Mouse (Mus musculus) v-Abl transformed pro-B cells (cell line): ENCODE measurements around the gene Prorsd1.

Experiments used
- in situ Hi-C, 2 experiments: fragments of 400-800 bp; cut with MboI; formaldehyde crosslinking; loops; one replicate each; pipeline ENCODE4 v1.15.1; 2025; ENCODE audit not compliant: unreplicated experiment in 2 of 2

The Prorsd1 gene

GRCm38 (mm10) chr11:29514682-29515412, at the start of gene Prorsd1:
Gene Prorsd1 (minus strand): TSS chr11:29515033.
- in situ Hi-C loops: loop anchor here (10.0 to 25.0 kb wide), 2 partner anchors 128 to 130 kb away; no protein-coding TSS in a partner anchor

- in situ Hi-C loops: loop anchor here in 1 of 2 experiments (25.0 kb wide), 1 partner anchor 324 kb away; no protein-coding TSS in a partner anchor
These were observed 48.6 kb upstream of the Prorsd1 start for GRCm38 (mm10) chr11:29563406-29563805.

DNA sequence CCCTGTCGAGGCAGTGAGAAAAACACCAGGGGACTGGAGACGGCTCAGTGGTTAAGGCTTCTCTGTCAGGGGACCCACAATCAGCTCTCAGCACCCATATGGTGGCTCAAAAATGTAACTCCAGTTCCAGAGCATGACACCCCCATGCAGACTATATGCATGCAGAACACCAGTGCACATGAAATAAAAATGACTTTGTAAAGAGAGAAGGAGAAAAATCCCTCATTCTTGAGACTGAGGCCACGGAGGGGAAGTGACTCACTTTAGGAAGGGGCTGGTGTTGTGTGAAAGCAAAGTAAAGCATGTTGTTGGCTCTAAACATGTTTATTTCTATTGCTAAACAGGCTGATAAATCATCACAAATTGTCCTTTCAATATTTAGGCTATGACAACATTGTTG, 46.2 kb upstream of the Prorsd1 start:
- in situ Hi-C loops: loop anchor here in 1 of 2 experiments (25.0 kb wide), 1 partner anchor 326 kb away; no protein-coding TSS in a partner anchor

DNA sequence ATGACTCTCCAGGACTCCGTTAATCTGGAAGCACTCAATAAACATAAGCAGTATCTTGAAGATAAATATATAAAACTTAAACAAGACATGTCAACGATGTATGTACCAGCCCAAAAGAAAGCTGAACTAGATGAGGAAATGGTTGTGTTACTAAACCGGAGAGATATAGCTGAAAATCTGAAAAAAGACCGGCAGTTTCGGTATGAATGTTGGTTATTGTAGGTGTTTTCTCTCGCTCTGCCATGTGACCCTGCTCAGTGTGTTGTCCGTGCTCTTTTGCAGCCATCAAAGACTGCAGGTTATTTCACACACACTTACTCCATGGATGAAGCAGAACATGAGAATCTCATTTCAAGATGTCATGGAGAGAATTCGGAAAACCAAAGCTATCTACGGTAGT, 45.6 kb upstream of the Prorsd1 start:
- in situ Hi-C loops: loop anchor here in 1 of 2 experiments (25.0 kb wide), 1 partner anchor 327 kb away; no protein-coding TSS in a partner anchor

DNA sequence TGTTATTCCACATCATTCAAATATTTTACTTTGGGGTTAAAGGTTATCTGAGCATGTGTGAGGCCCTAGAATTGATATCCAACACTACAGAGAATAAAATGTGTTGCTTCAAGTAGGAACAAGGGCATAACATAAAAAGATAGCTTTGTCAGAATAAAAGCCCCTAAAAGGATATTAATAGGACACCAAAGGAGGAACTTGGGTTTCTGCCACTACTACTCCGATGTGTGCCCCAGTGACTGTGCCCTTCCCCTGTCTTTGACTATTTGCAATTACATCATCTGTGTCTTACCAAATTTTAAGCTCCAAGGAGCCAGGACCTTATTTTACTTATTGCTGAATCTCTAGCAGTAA, 34.6 kb upstream of the Prorsd1 start:
- in situ Hi-C loops: loop anchor here (5.0 to 25.0 kb wide), 4 partner anchors 143 to 1438 kb away; partner anchors contain the start of genes Rtn4 (in 2 of the 2) and Chac2 (in 1 of the 2)

GRCm38 (mm10) chr11:29548504-29549424, 33.9 kb upstream of the Prorsd1 start:
- in situ Hi-C loops: loop anchor here (5.0 to 25.0 kb wide), 4 partner anchors 144 to 1439 kb away; partner anchors contain the start of genes Rtn4 (in 2 of the 2) and Chac2 (in 1 of the 2)

- in situ Hi-C loops: loop anchor here (5.0 to 25.0 kb wide), 4 partner anchors 144 to 1439 kb away; partner anchors contain the start of genes Rtn4 (in 2 of the 2) and Chac2 (in 1 of the 2)
These were observed 33.1 kb upstream of the Prorsd1 start, which contains the start of the genes Clhc1 and Rps27a for GRCm38 (mm10) chr11:29547752-29548503. Gene Clhc1 (plus strand): TSS chr11:29547950. Gene Rps27a (minus strand): TSS chr11:29548109.

GRCm38 (mm10) chr11:29547249-29547751, 32.5 kb upstream of the Prorsd1 start:
- in situ Hi-C loops: loop anchor here (5.0 to 25.0 kb wide), 4 partner anchors 145 to 1440 kb away; partner anchors contain the start of genes Rtn4 (in 2 of the 2) and Chac2 (in 1 of the 2)

- in situ Hi-C loops: loop anchor here (5.0 to 25.0 kb wide), 4 partner anchors 146 to 1441 kb away; partner anchors contain the start of genes Rtn4 (in 2 of the 2) and Chac2 (in 1 of the 2)
These were observed 31.9 kb upstream of the Prorsd1 start for GRCm38 (mm10) chr11:29546762-29547161.

DNA sequence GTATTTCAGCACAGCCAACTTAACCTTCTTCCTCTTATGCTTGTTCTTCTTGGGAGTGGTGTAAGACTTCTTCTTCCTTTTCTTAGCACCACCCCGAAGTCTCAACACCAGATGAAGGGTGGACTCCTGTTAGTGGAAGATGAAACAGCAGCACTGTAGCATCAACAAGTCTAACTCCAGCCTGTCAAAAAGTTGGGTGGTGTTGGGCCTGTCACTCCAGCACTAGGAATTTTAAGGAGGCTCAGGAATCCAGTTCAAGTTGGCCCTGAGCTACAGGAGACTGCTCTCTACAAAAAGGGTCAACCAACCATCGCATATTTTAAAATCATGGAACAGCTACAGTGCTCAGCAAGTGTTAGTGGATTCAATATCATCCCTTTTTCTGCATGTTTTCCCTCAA, 31.5 kb upstream of the Prorsd1 start:
- in situ Hi-C loops: loop anchor here (5.0 to 25.0 kb wide), 4 partner anchors 146 to 1441 kb away; partner anchors contain the start of genes Rtn4 (in 2 of the 2) and Chac2 (in 1 of the 2)

GRCm38 (mm10) chr11:29545150-29545752, 30.4 kb upstream of the Prorsd1 start:
- in situ Hi-C loops: loop anchor here (5.0 to 25.0 kb wide), 4 partner anchors 147 to 1442 kb away; partner anchors contain the start of genes Rtn4 (in 2 of the 2) and Chac2 (in 1 of the 2)

GRCm38 (mm10) chr11:29544225-29544945, 29.6 kb upstream of the Prorsd1 start:
- in situ Hi-C loops: loop anchor here (10.0 to 25.0 kb wide), 3 partner anchors 150 to 1443 kb away; partner anchors contain the start of genes Chac2 (in 1 of the 2) and Rtn4 (in 1 of the 2)

- in situ Hi-C loops: loop anchor here (25.0 kb wide), 2 partner anchors 276 to 1449 kb away; partner anchors contain the start of gene Chac2 (in 1 of the 2)
These were observed 23.4 kb upstream of the Prorsd1 start for GRCm38 (mm10) chr11:29538201-29538600.

DNA sequence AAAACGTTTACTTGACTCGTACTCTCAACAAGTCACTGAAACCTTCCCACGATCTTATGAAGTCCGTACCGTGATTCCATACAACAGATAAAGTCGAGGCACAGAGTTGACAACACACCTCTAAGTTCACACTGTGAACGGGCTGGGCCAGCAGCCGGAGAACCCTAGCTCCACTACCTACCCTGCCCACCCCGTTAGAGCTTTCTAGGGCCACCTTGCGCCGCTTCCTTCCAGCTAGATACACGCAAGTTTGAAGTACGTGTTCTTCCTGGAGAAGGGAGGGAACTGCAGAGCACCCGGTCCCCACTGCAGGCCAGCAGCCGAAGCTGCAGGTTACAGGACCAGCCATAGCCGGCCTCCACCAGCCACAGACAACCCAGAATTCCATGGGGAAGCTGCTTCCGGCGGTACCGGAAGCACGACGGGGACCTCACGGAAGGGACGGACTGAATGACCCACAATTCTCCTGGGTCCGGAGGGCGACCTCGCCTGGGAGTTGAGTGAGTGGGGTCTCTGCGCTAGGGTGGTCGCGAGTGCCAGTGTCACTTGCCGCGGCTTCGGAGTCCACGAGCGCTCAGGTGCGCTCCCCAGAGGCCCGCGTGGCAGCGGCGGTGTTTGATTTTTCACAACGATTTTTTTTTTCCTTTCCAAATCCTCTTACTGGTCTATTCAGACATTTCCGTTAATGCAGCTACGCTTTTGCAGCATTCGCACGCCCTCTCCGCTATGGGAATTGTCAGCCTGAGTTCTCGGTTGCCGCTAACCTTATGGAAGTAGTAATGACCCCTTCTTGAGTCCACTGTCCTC, 11.4 kb upstream of the Prorsd1 start, which contains the start of gene Mtif2:
TSS of gene Mtif2 (plus strand) at position 421 of the 807 bp plus-strand sequence.
- in situ Hi-C loops: loop anchor here (25.0 kb wide), 2 partner anchors 264 to 1461 kb away; partner anchors contain the start of gene Chac2 (in 1 of the 2)

DNA sequence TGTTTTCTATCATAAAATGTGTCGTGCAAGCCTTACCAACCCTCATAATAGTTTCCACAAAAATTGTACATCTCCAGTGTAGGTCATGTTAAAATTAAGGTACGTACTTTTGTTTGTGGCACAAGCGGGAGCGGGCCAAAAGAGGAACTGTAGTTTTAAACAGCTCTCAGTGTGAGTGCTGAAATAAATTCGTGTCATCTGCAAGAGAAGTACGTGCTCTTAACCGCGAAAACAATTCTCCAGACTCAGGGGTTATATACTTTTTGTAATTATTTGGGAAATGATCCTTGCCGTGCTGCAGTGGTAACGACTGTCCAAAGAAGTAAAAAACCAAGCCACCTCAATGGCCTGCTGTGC, 530 bp downstream of the Prorsd1 start:
- in situ Hi-C loops: loop anchor here (10.0 to 25.0 kb wide), 2 partner anchors 127 to 130 kb away; no protein-coding TSS in a partner anchor

- in situ Hi-C loops: loop anchor here (10.0 to 25.0 kb wide), 2 partner anchors 126 to 128 kb away; no protein-coding TSS in a partner anchor
These were observed 1.9 kb downstream of the Prorsd1 start for GRCm38 (mm10) chr11:29512818-29513535.
